Mouse (Mus musculus) common myeloid progenitor, adult 5-6 weeks (primary cell): ENCODE measurements around the gene Vwa3b. TPM values are rescaled to one million over a fixed set of nuclear protein-coding genes. Genes with fewer than 3 reads are reported as not detected.

Source experiments
- ATAC-seq: replicated peaks from 2 replicates; pipeline ENCODE4 v1.8.0; 2016; ENCODE audit warnings: low read depth, mild to moderate bottlenecking, moderate TSS enrichment, inconsistent platforms; ENCODE audit not compliant: poor library complexity, severe bottlenecking
- total RNA-seq: library from RNA; stranded (forward); fragments of 200-1000, 187-1606 nt; gene quantifications from 2 replicates; pipeline ENCODE4 v1.2.3, GENCODE M21; 2017

The Vwa3b gene
- total RNA-seq, 1 experiment from 2014 or later = not detected

DNA sequence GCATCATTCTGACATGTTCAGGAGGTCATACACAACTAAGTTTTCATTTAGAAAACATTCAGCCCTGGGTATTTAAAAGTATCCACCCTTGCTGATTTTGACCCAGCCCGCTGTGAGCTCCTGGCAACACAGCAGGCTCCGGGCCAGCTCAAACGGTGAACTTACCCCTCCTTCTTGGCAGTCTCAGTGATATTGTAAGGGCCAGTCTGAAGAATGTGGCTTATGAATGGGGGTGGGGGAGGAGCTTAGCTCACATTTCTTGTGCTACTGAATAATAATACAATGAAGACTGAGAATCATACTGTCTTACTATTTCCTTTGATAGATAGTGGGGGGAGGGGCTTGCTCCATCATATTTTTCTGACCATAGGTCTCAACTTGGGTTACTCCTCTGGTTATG lies 78.8 kb downstream of the Vwa3b start:
- no peak for ATAC-seq

DNA sequence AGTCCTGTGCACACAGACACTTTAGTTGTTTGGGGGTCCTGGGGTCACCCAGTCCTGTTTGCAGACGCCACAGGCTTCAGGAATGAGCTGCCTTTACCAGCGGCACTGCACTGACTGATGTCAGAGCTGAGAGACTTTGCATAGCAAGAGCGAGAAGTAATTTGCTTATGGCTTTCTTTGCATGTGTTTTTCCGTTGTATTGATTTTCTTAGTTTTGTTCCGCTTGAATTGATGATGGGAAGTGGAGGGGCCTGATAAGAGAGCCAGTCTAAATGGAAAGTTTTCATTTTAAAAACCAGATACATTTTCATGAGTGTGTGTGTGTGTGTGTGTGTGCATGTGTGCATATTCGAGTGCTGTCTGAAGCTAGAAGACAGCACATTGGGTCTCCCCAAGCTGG lies 87.4 kb downstream of the Vwa3b start:
- ATAC-seq = no peak

DNA sequence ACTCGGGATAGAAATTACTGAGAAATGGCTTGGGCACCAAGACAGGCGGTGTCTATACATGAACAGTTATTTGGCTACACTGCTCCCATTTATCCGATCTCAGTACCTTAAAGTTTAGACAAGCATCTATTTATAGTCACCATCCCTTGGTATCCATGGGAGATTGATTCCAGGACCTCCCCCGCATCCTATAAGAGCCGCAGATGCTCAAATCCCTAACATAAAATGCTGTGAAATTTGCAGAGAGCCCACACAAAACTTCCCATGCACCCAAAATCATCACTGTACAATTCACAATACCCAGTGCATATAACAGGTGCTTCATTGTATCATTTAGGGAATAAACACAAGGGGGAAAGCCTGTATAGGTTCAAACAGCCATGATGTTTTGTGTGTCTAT lies 89.5 kb downstream of the Vwa3b start:
- ATAC-seq = no peak

DNA sequence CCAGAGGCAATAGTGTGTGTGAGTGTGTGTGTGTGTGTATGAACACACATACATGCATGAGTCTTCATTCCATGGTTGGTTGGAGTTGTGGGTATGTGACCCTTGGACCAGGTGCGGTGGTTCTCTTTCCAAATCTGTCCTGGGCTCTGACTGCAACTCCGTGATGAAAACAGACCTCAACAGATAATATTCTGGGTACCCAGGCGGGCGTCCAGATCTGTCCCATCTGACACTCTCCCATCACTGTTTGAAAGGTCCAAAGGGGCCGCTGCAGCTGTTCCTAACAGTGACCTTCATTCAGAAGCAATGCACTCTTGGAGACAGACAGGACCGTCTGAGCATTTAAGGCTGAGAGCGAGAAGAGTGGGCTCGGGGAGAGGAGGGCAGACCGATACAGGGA lies 90.2 kb downstream of the Vwa3b start:
- ATAC-seq = no peak

DNA sequence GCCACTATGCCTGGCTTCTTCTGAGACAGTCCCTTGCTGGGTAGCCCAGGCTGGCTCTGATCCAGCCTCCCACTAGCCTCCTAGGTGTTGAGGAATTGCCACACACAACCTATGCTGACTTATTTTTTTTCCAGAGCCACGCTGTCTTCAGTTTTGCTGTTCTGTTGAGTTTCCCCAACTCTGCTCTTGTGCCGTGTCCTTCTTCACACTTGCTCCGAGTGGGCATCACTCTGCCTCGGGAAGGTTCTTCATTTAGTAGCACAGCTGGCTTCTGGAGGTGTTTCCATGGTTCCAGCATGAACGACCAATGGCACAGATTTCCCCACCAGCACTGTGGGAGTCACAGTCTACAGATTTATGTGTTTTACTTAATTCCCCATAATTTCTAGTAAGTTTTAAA lies 91.6 kb downstream of the Vwa3b start:
- ATAC-seq = no peak

DNA sequence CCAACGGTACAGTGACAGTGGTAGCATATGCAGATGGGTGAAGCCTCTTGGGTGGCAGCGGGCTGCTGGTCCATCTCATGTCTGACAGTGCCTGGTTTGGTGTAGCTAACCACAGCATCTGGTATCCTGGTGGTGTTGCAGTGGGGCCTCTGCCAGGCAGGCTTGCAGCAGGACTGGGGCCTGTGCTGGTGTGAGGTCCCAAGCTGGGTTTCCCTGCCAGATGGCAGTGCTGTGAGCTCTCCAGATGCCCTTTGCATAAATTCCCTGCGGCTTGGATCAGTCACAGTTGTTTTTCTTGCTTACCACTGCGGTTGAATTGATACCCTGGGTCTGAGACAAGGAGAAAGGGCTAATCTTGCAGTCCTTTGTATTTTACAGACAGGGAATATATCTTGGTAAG lies 95.9 kb downstream of the Vwa3b start:
- 0 out of 2 replicates have a peak, but pooled peaks have one; percentile 15 for ATAC-seq

DNA sequence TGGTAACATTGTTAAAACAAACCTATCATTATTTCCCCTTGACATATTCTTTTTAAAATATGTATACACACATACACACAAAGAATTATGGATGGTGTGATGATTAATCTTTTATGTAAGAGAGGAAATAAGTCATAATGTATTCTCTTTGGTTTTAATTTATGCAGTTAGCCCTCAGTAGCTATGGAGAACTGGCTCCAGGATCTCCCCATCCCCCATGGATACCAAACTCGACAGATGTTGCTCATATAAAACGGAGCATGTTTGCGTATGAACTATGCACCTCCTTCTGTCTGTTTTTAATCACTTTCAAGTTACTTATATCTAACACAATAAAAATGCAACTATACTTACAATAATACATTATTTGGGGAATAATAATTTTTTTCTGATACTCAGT lies 96.4 kb downstream of the Vwa3b start:
- ATAC-seq = no peak

DNA sequence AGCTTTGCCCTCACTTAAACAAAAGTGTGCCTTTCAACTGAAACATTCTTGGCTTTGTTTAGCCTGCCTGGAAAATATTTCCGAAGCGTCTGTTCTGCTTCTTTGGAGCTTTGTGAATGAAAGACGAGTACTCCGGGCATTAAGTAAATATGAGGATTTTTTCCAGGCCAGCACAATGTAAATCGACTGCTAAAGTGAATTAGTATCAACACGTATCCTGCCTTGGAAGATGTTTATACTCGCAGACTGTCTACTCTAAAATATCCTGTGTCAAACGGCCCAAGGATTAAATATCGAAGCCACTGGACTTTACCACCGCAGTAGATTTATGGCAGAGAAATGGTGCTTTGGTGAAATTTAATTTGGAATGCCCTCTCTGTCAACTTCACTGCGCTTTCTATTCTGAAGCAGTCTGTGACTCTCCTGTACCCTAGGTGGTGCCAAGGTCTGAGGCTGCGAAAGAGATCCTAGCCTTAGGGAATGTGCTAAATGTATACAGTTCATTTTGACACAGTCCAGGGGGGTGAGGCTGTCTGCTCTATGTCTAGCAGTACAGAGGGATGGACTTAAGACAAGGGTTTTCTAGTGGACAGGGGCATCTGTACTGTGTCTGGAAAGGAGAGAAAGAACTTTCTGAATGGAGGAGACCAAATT lies 98.4 kb downstream of the Vwa3b start:
- ATAC-seq = no peak

DNA sequence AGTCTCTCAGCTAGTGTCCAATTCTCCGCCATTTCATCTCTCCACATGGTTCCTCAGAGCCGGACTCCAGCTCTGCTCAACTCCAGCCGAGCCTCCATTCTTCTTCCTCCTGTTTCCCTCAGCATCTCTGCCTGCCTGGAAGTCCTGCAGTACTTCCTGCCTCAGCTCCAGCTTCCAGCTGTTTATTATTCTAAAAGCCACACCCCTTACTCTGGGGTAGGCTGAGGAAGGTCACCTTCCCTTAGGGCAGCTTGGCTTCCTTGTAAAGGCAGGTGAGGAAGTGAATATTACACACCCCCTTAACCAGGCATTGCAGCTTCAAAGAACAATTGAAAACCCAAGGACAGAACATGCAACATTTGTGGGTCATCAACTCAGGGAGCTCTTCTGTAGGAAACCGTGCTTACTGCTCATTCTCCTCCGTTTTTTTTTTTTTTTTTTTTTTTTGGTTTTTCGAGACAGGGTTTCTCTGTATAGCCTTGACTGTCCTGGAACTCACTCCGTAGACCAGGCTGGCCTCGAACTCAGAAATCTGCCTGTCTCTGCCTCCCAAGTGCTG lies 103.7 kb downstream of the Vwa3b start:
- no peak for ATAC-seq

DNA sequence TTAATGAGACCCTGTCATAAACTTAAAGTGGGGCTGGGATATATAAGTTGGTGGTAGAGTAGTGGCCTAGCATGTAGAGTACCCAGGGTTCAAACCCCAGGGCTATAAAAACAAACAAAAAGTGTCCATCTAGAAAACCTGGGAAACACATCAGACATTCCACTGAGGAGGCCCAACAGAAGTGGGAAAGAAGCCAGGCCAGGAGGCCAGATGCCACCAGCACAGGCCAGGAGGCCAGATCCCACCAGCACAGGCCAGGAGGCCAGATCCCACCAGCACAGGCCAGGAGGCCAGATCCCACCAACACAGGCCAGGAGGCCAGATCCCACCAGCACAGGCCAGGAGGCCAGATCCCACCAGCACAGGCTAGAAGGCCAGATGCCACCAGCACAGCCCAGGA lies 104.8 kb downstream of the Vwa3b start:
- no peak for ATAC-seq

DNA sequence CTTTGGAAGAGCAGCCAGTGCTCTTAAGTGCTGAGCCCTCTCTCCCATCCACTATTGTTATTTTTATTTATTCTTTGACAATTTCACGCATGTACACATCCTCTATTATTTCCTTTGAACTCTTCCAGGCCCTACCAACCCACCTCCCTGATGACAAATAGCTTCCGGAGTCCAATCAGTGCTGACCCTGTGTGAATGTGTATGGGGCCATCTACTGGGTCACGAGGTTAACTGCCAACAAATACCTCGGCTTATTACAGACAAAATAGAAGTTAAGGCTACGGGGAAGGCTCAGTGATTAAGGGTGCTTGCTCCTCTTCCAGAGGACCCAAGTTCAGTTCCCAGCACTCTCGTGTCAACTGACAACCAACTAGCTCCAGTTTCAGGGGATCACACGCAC lies 106.0 kb downstream of the Vwa3b start:
- ATAC-seq = no peak

DNA sequence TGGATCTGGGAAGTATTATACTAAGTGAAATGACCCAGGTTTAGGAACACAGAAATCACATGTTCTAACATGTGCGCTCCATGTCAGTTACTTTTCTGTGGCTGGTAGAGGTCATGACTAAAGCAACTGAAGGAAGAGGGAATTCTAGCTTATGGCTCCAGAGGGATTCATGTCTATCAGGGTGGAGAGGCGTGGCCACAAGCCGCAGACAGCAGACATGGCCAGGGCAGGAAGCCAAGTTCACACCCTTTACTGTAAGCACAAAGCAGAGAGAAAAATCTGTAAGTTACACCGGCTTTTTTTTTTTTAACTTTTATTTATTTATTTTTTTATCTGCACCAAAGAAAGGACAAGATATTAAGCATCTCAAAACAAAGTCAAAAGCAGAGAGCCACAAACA lies 119.6 kb downstream of the Vwa3b start:
- ATAC-seq = no peak

DNA sequence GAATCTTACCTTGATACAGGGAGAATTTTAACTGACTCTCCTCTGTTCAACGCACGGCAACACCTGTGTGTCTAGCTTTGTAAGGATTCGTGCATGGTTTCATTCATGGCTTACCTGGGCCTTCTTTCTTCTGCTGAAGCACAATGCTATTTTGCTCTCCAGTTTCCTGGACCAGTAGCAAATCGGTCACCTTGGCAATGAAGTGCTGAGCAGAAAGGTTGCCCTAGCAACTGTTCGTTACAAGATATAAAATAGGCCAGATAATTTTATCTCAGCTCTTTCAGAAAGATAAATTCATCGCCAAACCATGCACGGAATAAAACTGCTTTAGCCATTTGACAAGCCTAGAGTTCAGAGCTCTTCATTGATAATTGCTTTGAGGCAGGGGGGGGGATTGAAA lies 123.5 kb downstream of the Vwa3b start:
- no peak for ATAC-seq

DNA sequence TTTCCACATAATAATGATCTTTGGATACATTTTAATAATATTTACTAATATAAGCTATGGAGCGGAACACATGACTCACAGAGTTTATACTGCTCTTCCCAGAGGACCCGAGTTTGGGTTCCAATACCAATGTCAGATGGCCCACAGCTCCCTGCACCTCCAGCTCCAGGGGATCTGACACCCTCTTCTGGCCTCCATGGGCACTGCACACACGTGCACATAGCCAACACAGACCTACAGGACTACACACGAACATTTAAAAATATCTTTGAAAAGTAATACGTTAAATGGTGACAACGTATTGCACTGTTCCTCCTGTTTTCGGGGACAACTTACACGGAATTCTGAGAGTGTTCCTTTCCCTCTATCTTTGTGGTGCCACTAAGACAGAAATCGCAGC lies 125.5 kb downstream of the Vwa3b start:
- no peak for ATAC-seq

DNA sequence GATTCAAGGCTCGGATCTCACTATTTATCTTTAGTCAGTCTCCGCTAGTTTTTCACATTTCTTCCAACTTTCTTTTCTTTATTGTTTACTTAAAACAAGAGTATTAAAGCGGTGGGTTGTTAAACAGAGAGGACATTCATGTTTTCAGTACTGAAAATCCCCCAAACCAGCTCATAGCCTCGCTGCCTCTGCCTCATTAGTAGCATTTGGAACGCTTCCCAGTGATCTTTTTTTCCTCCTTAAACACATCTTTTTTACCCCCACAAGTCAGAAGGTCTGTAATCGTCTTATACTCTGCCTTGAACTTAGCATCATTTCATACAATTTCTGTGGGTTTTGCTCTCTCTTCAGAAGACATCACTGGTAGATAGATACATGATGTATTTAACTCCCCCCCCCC lies 139.7 kb downstream of the Vwa3b start:
- no peak for ATAC-seq

DNA sequence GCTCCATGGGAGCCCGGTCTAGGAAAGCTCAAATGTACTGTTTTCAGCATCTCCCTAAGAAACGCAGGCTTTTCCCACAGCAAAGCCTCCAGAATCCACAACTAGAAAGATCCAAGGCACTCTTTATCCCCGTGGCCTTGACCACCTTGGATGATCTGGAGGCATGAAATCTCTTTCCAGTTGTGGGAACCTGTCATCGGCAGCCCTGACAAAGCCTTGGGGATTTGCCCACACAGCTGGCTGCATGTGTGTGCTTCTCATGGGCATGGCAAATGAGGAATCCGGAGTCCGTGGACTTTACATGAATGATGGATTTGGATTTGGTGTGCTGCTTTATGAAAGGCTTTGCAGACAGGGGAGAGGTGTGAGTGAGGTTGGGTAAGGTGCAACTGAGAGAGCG lies 141.5 kb downstream of the Vwa3b start:
- no peak for ATAC-seq

DNA sequence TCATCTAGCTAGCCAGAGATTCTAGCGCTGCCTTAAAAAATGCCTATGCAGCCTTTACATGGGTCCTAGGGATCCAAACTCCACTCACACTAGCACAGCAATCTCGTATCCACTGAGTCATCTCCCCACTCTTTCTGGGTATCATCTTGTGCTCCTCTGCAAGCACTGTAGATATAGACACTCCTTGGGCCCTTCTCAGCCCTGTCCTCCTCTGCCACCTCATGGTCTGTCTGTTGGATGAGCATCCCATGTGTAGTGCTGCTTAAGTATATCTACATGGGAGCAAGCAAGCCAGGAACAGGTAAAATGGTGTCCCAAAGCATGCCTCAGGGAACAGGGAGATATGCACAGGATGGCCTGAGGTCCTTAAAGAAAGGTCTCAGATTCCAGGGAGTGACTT lies 151.5 kb downstream of the Vwa3b start:
- ATAC-seq = no peak

DNA sequence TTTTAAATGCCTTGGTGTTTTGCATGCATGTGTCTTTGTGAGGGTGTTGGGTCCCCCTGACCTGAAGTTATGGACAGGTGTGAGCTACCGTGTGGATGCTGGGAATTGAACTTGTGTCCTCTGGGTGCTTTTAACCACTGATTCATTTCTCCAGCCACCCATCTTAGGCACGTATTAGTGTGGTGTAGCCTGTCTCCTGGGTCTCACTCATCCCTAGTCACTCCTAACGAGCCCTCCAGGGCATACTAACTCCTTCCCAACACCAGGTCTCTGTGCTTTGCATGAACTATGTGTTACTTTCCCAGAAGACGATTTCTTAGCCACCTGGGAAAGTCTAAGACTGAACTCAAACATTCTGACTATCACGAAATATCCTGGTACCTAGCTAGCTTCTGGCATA lies 153.5 kb downstream of the Vwa3b start:
- no peak for ATAC-seq

DNA sequence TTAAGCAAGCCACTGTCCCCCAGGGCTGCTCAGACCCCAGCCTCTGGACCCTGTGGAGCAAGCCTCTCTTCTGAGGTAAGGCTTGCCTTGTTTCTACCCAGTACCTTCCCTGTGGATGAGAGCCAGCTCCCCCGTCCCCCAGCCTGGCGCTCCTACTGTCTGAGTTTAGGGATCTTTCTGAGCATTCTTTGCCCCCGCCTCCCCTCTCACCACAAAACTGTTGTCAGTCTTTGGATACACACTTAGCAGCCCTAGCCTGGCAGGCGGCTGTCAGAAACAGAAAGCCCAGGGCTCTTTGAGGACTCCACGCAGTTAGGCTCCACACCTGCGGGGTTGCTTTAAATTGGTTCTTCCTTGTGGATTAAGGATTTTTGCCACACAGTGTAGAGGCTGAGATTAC lies 160.7 kb downstream of the Vwa3b start:
- no peak for ATAC-seq

DNA sequence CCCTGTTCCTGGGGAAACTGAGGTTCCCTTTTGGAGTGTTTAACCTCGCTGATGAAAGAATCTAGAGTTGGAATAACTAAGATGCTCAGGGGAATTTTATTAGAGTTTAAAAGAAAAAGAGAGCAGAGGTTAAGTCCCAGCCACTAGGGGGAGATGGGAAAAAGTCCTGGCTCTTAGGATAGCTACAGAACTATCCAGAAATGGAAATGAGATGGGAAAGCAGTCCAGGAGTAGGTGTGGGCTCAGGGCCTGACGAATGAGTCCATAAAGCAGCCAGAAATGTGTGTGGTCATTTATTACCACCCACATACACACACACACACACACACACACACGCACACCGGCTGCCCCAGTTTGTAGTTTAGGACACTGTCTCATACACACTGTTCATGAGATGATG lies 168.2 kb downstream of the Vwa3b start:
- no peak for ATAC-seq

DNA sequence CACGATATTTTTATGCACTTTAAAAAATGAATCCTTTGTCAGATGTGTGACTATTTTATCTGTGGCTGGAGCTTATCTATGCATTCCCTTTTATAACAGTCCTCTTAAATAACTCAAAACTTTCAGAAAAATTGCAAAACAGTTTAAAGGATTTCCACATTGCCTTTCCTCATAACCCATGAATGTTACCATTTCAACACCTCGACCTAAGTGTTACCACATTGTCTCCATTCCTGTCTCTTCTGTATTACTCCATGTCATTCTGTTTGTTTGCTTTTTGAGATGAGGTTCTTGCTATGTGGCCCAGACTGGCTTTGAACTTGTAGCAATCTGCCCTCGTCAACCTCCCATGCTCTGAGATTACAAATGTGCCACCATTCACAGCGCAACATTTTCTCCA lies 175.0 kb downstream of the Vwa3b start:
- ATAC-seq = no peak

DNA sequence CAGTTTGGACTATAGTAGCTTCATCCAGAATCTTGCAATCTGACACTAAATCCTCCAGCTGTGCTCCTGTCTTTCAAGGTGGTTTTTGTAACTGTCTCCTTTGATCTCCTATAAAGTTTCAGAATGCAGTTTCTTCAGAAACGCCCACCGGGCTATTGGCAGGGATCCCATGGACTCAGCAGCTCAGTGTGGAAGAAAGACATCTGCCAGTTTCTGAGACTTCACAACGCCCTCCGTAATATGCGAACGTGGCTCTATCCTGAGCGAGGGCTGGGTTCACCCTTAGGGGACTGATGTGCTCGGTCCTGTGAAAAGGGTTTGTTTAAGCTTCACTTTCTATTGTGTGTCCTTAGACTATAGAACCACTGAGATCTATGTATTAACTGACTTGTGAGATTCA lies 181.3 kb downstream of the Vwa3b start:
- no peak for ATAC-seq
